Mouse (Mus musculus) embryonic facial prominence, embryonic 14.5 days (tissue): Measurements from ENCODE around the gene Spopl. TPM values are rescaled to one million over a fixed set of nuclear protein-coding genes. Genes with fewer than 3 reads are reported as not detected.

Source experiments
- ATAC-seq: fragments of 200-750 bp; cut with Nextera tagmentation; 2 replicates; pipeline ENCODE4 v1.8.0; 2017; ENCODE audit warnings: low read depth, moderate number of reproducible peaks, moderate TSS enrichment
- DNase-seq: peaks from one replicate; pipeline ENCODE4 v3.0.0-alpha.2; 2015; ENCODE audit warnings: low spot score
- H3K27ac ChIP-seq: fragments of 300-500 bp; sonication (generic); replicated peaks from 2 replicates; pipeline ENCODE4 v1.5.1; 2014; ENCODE audit warnings: low read depth, mild to moderate bottlenecking, low read length, moderate library complexity
- H3K27me3 ChIP-seq: fragments of 300-500 bp; sonication (generic); replicated peaks from 2 replicates; pipeline ENCODE4 v1.6.1; 2014; ENCODE audit warnings: low read length; ENCODE audit not compliant: control insufficient read depth, insufficient read depth
- H3K36me3 ChIP-seq: fragments of 300-500 bp; sonication (generic); 2 replicates; pipeline ENCODE4 v1.6.1; 2014; ENCODE audit warnings: low read length, mixed read lengths; ENCODE audit not compliant: control insufficient read depth, insufficient read depth
- H3K4me1 ChIP-seq: fragments of 300-500 bp; sonication (generic); 2 replicates; pipeline ENCODE4 v1.6.1; 2014; ENCODE audit warnings: antibody characterized with exemption, low read length; ENCODE audit not compliant: control insufficient read depth, insufficient read depth
- H3K4me2 ChIP-seq: fragments of 300-500 bp; sonication (generic); 2 replicates; pipeline ENCODE4 v1.6.1; 2014; ENCODE audit warnings: low read depth, mild to moderate bottlenecking, low read length, moderate library complexity, mixed read lengths
- H3K4me3 ChIP-seq: fragments of 300-500 bp; sonication (generic); 2 replicates; pipeline ENCODE4 v1.5.1; 2014; ENCODE audit warnings: low read depth, mild to moderate bottlenecking, low read length
- H3K9ac ChIP-seq: fragments of 300-500 bp; sonication (generic); 2 replicates; pipeline ENCODE4 v1.6.1; 2014; ENCODE audit warnings: low read depth, mild to moderate bottlenecking, low read length, moderate library complexity, mixed read lengths
- H3K9me3 ChIP-seq: fragments of 300-500 bp; sonication (generic); 2 replicates; pipeline ENCODE4 v1.6.1; 2016; ENCODE audit warnings: low read length; ENCODE audit not compliant: control insufficient read depth
- WGBS: fragments of 180-500 bp; shearing (Covaris S2); extraction: QIAGEN DNeasy Blood & Tissue Kit; methylation state at CpG from one replicate; pipeline ENCODE4 v1.1.7; 2014; 5-methylcytosine and 5-hydroxymethylcytosine counted together
- polyA plus RNA-seq: library from polyadenylated mRNA; unstranded; fragments of >200 nt; fragmentation: Nextera tagmentation; extraction: Ambion mirVana; gene quantifications from 2 replicates; pipeline ENCODE4 v1.2.1, GENCODE M21; 2014

Spopl gene
- polyA plus RNA-seq, 1 experiment from 2014 or later = 14.1 TPM

GRCm38 (mm10) chr2:23467471-23467870, 104.4 kb downstream of the Spopl start:
- no peaks in the 10 kb centered on the region for H3K27me3 ChIP-seq
- WGBS = 82% methylated on average over 1 of the region's 1 CpGs
- H3K9ac ChIP-seq = no peak overlapping the region
- ATAC-seq (no peak), DNase-seq (no peak)
- no peak overlapping the region for H3K4me2 ChIP-seq
- no peak overlapping the region for H3K27ac ChIP-seq
- H3K4me1 ChIP-seq = no peaks in the 10 kb centered on the region
- H3K4me3 ChIP-seq = no peak overlapping the region
- H3K9me3 ChIP-seq = no peaks in the 10 kb centered on the region
- H3K36me3 ChIP-seq = no peaks in the 10 kb centered on the region

- DNase-seq (no peak), ATAC-seq (no peak)
- Histone ChIP-seq H3K4me3 (no peak overlapping the region), H3K36me3 (no peaks in the 10 kb centered on the region), H3K27me3 (no peaks in the 10 kb centered on the region), H3K9ac (no peak overlapping the region), H3K9me3 (no peaks in the 10 kb centered on the region), H3K4me2 (no peak overlapping the region), H3K27ac (no peak overlapping the region), H3K4me1 (no peaks in the 10 kb centered on the region)
These were observed 114.5 kb downstream of the Spopl start for GRCm38 (mm10) chr2:23457452-23457851.
